Mouse (Mus musculus) gonadal fat pad, adult 2 months (tissue): ENCODE measurements at regions not wholly inside any gene's neighbourhood (a gene's known extent, or its start where the extent isn't known, plus 50 kb on each side); places are given as distances from the start of the nearest gene placed in this dataset.

Experiments used
- DNase-seq: peaks from one replicate; pipeline ENCODE4 v3.0.0-alpha.2; 2012; ENCODE audit warnings: low read depth

DNA sequence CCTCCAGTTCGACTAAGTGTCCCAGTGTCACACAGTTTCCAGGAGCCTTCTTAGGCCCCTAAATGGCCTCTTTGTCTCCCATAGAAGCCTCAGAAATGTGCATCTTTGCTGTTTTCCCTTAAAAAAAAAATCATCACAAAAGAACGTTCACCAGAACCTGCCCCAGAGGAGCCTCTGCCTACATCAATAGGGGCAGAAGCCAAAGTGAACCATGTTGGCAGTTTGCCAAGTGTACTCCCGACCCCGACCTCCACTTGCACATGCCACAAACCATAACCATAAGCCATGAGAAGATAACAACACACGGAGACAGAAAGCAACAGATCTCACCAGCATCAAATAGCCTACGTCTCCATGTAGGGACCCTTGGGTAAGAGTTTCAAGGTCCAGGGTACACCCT lies 388.4 kb downstream of the Nedd1 start:
- no peak for DNase-seq

DNA sequence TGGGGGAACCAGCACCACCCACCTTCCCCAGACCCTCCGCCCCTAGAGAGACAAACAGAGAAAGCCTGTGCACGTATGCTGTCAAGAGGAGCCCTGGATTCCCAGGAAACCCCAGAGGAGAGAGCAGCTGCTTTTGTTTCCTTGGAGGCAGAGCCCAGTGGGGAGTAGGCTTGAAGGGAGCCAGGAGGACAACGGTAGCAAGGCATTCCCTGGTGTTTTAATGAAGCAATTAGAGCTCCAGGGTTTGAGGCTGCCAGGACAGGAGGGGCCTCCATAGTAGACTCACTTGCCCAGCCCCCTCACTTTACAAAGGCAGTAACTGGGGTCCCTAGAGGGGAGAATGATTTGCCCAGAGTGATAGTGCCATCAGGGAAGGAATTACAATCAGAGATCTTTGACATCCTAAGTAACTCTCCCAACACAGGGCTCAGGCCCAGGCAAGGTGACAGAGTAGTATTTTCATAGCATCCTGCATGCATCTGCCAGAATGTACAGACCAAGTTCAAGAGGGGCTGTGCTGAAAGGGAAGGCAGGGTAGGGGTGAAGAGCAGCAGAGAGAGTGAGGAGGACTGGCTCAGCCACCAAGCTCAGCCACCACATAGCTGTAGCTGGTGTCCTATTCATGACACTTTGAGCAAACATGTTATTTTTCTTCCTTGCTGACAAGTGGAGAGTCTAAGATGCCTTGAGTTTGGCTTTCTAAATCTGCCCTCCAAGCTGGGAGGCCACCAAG lies 389.0 kb downstream of the Nedd1 start:
- DNase-seq: no peak

- DNase-seq: no peak
Observed at GRCm38 (mm10) chr10:92330150-92330549, 392.1 kb downstream of the Nedd1 start.

- no peak for DNase-seq
Observed at GRCm38 (mm10) chr10:92329661-92330060, 392.6 kb downstream of the Nedd1 start.

DNA sequence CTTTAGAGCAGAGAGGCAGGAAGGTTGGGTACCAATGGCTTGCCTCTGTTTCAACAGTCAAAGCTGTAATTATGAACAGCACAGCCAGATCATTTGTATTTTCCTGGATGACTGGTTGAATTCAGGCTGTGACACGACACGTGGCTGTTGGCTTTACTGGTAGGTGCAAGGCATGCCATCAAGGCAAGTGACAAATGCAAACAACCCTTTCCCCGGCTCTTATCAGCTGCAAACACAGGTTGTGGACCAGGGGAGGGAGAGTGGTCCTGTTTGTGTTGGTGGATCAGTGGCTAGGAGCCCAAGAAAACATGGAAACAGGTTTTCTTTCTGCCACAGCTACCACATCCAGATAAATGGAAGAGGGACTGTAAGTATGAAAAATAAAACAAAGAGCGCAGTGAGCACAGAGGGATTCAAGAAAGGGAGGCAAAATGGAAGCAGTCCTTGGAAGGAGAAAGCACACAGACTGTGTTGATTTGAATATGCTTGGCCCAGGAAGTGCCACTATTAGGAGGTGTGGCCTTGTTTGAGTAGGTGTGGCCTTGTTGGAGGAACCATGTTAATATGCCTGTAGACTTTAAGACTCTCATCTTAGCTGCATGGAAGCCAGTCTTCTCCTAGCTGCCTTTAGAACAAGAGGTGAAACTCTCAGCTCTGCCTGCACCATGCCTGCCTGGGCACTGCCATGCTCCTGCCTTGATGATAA lies 396.8 kb downstream of the Nedd1 start:
- no peak for DNase-seq

- DNase-seq: no peak
Observed at GRCm38 (mm10) chr10:92314606-92315005, 407.6 kb downstream of the Nedd1 start.

DNA sequence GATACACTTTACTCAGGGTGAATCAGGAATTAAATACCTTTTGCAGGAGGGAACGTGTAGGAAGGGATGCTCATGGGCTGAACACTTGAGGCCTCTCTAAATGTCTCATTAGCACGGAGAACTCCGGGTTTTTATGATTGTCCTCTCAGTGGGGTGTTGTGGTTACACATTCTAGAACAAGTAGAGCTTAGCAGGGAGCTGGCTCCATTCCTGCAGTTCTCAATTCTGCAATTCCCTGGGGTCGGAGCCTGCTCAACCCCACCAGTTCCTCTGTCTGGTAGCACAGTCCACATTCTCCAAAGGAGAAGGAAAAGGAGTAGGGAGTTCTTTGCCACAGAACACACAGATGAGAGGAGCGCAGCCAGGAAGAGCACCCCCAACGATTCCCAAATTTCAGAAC lies 409.9 kb downstream of the Nedd1 start:
- no peak for DNase-seq

DNA sequence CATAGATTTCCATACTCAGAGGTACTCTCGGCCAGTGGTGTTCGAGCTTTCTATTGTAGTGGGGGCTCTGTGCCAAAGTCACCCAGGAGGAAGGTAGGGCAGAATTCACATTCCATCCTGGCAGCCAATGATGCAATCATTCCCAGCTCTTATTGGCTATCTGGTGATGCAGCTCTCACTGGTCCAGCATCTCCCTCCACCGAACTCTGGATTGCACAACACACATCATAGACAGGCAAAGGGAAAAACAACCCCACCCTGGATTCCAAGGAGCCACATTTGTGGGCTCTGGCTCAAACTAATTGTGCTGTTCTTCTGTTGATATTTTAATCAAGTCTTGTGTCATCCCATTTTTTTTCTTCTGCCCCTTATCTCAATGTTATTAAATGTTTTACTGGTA lies 413.6 kb downstream of the Nedd1 start:
- DNase-seq: no peak

DNA sequence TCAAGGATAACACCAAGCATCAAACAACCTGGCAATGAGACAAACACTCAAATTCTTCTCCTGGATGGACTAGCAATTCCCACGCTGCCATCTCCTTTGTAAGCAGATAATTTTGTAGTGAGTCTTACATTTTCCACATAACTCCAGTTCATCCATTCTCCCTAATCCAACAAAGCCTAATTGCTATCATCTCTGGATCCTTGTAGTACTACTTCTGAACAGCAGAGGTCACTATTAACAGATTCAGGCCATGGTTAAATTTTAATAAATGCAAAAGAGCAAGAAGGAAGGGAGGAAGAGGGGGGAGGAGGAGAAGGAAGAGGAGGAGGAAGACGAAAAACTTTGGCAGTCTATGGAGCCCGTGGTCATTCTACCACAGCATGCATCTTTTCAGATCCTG lies 414.4 kb downstream of the Nedd1 start:
- no peak for DNase-seq

DNA sequence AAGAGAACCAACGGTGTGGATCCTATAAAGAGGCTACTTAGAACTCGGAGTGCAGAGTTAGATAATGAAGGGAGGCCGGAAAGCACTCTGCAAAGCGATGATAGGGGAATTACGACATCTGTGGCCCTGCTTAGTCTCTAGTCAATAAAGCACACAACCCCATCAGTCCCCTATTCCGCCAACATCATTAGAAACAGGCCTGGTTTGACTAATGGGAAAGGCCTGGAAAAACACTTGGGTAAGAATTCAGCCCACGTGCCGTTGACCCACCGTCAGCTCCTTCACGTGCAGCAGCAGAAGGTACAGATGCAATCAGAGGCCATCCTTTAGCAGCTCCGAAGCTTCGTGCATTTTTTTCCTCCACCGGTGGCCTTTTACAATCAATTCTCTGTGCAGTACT lies 423.5 kb downstream of the Nedd1 start:
- no peak for DNase-seq

DNA sequence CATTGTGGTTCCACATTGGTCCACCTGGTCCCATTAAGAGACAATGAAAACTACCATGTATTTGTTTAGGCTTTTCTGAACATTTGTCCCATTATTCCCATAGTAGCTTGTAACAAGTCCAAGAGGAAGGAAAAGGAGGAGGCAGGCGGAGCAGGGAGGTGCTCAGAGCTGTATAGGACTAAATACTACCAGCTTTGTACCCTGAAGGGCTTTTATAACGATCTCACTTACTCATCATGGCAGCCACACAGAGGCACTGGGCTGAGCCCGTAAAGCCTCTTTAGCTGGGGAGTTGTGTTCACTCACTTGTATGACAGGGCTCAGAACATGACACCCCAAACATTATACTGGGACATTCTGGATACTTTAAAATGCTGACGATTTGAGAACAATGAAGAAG lies 425.4 kb downstream of the Nedd1 start:
- no peak for DNase-seq

DNA sequence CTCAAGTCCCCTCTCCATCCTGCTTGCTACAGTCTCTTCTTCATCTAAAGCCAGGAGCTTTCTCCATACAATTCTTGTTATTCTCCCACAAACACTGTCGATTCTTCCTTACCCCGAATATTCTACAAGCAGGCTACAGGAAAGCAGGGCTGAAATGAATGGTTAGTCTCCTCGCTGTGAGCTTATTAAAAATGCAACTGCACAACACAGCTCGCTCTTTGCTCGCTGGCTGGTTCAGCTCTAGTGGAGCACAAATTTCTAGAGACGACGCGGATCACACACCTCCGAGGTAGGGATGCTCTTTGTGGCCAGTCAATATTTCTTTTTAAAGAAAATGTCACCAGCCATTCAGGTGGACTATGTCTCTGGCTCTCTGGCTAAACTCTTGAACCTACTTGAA lies 425.9 kb downstream of the Nedd1 start:
- no peak for DNase-seq

DNA sequence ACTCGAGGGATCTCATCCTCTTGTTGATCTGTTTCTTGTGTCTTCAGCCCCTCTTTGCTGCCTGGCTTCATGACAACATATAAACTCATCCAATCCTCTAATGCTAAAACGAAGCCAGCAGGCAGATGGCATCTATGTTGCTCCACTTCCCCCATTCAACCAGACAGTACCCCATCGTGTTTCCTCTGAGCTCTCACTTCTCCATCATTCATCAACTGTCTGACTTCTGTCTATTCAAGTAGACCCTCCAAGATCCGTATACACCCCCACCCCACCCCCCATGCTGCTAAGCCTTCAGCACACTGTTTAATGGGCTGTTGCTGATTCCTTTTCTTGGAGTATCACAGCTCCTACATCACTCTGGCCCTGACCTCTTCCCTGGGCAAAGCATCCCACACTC lies 429.0 kb downstream of the Nedd1 start:
- DNase-seq: no peak

- DNase-seq: no peak
Observed at GRCm38 (mm10) chr10:92289230-92289629, 433.0 kb downstream of the Nedd1 start.

- DNase-seq: no peak
Observed at GRCm38 (mm10) chr10:92284231-92284630, 438.0 kb downstream of the Nedd1 start.

DNA sequence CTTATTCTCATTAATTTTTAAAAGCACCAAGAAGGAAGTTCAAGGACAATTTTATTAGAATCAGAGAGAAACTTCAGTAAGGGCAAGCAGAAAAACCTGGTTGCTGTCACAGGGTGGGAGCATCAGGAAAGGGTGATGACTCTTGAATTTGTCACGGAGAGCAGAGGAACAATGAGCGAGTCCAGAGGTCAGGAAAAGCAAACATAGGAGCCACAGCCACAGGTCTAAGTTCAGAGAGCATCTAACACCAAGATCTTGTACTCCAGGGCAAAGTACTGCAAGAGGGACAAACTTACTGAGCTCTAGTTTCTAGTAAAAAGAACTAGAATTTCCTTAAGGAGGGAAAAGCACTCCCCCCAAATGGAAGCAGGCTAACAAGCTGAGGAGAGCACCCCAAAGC lies 444.2 kb downstream of the Nedd1 start:
- DNase-seq: no peak

- DNase-seq: no peak
Observed at GRCm38 (mm10) chr10:92257815-92258214, 464.4 kb downstream of the Nedd1 start.

GRCm38 (mm10) chr10:92248648-92249047 lies 473.6 kb downstream of the Nedd1 start:
- DNase-seq: no peak

GRCm38 (mm10) chr10:92247449-92247805 lies 474.8 kb downstream of the Nedd1 start:
- no peak for DNase-seq

- DNase-seq: no peak
Observed at GRCm38 (mm10) chr10:92246785-92247448, 475.3 kb downstream of the Nedd1 start.

DNA sequence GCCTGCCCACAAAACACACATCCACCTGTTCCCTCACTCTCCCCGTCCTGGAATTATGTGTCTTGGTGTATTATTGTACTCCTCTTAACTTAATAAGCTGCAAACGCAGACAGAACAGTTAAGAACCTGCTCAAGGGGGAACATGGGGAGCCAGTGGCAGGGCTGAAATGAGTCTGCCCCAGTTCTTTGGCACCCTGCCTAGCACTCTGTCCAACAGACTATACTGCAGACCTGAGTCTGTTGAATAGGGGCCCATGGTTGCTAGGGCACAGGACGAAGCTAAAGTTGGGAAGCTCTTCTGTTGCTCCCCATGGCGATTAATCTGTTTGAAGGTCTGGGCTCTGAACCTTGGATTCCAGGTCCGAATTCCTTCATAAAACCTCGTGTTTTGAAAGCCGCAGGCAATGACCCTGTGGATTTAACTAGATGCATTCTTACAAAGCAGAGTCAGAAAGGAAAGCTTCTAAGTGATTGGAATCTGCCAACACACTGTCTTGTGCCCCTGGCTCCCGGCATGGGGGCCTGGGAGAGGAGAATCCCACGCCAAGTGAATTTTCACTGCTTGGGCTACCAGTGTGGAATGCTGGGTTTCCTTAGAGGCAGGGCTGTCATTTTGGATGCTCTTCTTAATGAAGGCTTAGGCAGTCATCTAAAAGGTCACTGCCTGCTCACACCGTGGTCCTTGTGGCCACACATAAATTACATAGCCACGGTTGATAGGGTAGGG lies 479.3 kb downstream of the Nedd1 start:
- DNase-seq: no peak

DNA sequence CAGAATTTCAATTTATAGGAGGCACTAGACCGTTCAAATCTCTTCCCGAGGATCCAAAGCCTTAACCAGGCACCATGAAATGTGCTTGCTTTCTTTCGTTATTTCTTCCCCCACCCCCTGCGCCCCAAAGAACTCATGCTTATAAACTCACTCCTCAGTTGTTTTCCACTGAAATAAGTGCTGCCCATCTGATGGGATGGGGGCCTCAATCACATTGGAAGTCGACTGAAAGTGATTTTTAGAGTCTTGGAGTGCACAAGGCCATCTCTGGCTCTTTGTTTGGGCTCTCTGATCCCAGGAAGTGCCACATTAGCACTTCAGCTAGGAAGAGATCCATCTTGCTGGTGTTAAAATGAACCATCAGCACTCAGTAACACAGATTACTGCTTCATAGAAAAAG lies 484.3 kb downstream of the Nedd1 start:
- no peak for DNase-seq

DNA sequence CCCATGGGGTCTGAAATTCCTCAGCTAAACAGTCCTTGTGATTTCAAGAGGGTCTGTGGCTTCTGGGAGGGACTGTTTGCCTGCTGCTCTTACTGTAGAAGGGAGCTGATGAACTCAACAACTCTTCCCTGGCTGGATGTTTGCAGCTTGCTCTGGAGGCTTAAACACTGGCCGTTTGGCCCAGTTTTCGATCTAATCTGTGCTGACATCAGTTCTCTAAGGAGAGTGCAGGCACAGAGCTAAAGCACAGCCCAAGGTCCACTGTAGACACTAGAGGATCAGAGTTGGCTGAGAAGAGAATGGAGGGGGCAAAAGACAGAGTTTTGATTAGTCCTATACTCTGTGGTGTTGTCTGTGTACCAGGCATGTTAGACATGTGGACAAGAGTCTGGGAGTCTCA lies 490.1 kb downstream of the Nedd1 start:
- DNase-seq: no peak
